Mouse (Mus musculus) embryo, embryonic 9.5 days (tissue): ENCODE measurements at regions not wholly inside any gene's neighbourhood (a gene's known extent, or its start where the extent isn't known, plus 50 kb on each side); places are given as distances from the start of the nearest gene placed in this dataset.
"Not testable (repeated sequence)": the region's sequence is repeated elsewhere in the genome, so short reads cannot be mapped to it uniquely, and the experiment has no call there.

Experiments
- DNase-seq: peaks from one replicate; pipeline ENCODE4 v3.0.0-alpha.2; 2017; ENCODE audit errors: extremely low spot score

GRCm38 (mm10) chr8:126877039-126877365 lies 68.6 kb downstream of the Tomm20 start:
- DNase-seq: no peak

GRCm38 (mm10) chr8:126876300-126877038 lies 69.2 kb downstream of the Tomm20 start:
- peak; percentile 28 for DNase-seq

GRCm38 (mm10) chr8:126875491-126876155 lies 70.0 kb downstream of the Tomm20 start:
- DNase-seq: no peak

- no peak for DNase-seq
Observed at GRCm38 (mm10) chr8:126874846-126875245, 70.8 kb downstream of the Tomm20 start.

- no peak for DNase-seq
Observed at GRCm38 (mm10) chr8:126874126-126874730, 71.4 kb downstream of the Tomm20 start.

- no peak for DNase-seq
Observed at GRCm38 (mm10) chr8:126873306-126873705, 72.3 kb downstream of the Tomm20 start.

GRCm38 (mm10) chr8:126872574-126872973 lies 73.1 kb downstream of the Tomm20 start:
- no peak for DNase-seq

- no peak for DNase-seq
Observed at GRCm38 (mm10) chr8:126872133-126872532, 73.5 kb downstream of the Tomm20 start.

GRCm38 (mm10) chr8:126869464-126869850 lies 76.2 kb downstream of the Tomm20 start:
- DNase-seq: no peak

- no peak for DNase-seq
Observed at GRCm38 (mm10) chr8:126868831-126869463, 76.7 kb downstream of the Tomm20 start.

- DNase-seq: no peak
Observed at GRCm38 (mm10) chr8:126867121-126867988, 78.3 kb downstream of the Tomm20 start.

GRCm38 (mm10) chr8:126864314-126864948 lies 81.2 kb downstream of the Tomm20 start:
- no peak for DNase-seq

- not testable (repeated sequence) for DNase-seq
Observed at GRCm38 (mm10) chr8:126863661-126864060, 82.0 kb downstream of the Tomm20 start.

- DNase-seq: no peak
Observed at GRCm38 (mm10) chr8:126861754-126862153, 83.9 kb downstream of the Tomm20 start.

- no peak for DNase-seq
Observed at GRCm38 (mm10) chr8:126860630-126861029, 85.0 kb downstream of the Tomm20 start.

GRCm38 (mm10) chr8:126859706-126860424 lies 85.8 kb downstream of the Tomm20 start:
- no peak for DNase-seq

GRCm38 (mm10) chr8:126857307-126858203 lies 88.1 kb downstream of the Tomm20 start:
- DNase-seq: no peak

GRCm38 (mm10) chr8:126855914-126856313 lies 89.7 kb downstream of the Tomm20 start:
- no peak for DNase-seq

GRCm38 (mm10) chr8:126855056-126855609 lies 90.5 kb downstream of the Tomm20 start:
- no peak for DNase-seq
